Mouse (Mus musculus) heart, postnatal 4 days (tissue): ENCODE measurements around the gene Ccdc8. TPM values are rescaled to one million over a fixed set of nuclear protein-coding genes. Genes with fewer than 3 reads are reported as not detected.

ENCODE experiments used
- DNase-seq: peaks from one replicate; pipeline ENCODE4 v3.0.0; 2021
- total RNA-seq, 2 experiments: library from RNA; stranded (reverse); gene quantifications; 2 replicates each; pipeline ENCODE4 v1.2.3; 2021

Ccdc8 gene
- total RNA-seq, 2 experiments from 2014 or later: 22.0 to 24.5 TPM

GRCm38 (mm10) chr7:17011909-17012590 lies 19.5 kb downstream of the Ccdc8 start:
- DNase-seq: no peak

- no peak for DNase-seq
Measured at GRCm38 (mm10) chr7:17015381-17015780, 22.9 kb downstream of the Ccdc8 start.

GRCm38 (mm10) chr7:17017036-17017435 lies 24.5 kb downstream of the Ccdc8 start:
- peak; percentile 95 for DNase-seq

GRCm38 (mm10) chr7:17017921-17018320 lies 25.4 kb downstream of the Ccdc8 start:
- no peak for DNase-seq

- no peak for DNase-seq
Measured at GRCm38 (mm10) chr7:17019426-17020166, 27.1 kb downstream of the Ccdc8 start.

- no peak for DNase-seq
Measured at GRCm38 (mm10) chr7:17022176-17022575, 29.7 kb downstream of the Ccdc8 start.

- no peak for DNase-seq
Measured at GRCm38 (mm10) chr7:17023701-17024100, 31.2 kb downstream of the Ccdc8 start.

- peak; percentile 64 for DNase-seq
Measured at GRCm38 (mm10) chr7:17024141-17024540, 31.6 kb downstream of the Ccdc8 start.

- no peak for DNase-seq
Measured at GRCm38 (mm10) chr7:17024814-17025504, 32.5 kb downstream of the Ccdc8 start.

- no peak for DNase-seq
Measured at GRCm38 (mm10) chr7:17025505-17025894, 33.0 kb downstream of the Ccdc8 start.

- no peak for DNase-seq
Measured at GRCm38 (mm10) chr7:17025896-17026622, 33.6 kb downstream of the Ccdc8 start.

GRCm38 (mm10) chr7:17026710-17027587 lies 34.4 kb downstream of the Ccdc8 start:
- no peak for DNase-seq

GRCm38 (mm10) chr7:17027588-17028343 lies 35.3 kb downstream of the Ccdc8 start, which contains the start of gene Ppp5c:
Gene Ppp5c (minus strand): TSS chr7:17027924.
- peak; percentile 94 for DNase-seq

GRCm38 (mm10) chr7:17028923-17029322 lies 36.4 kb downstream of the Ccdc8 start:
- DNase-seq: no peak

GRCm38 (mm10) chr7:17030239-17030638 lies 37.7 kb downstream of the Ccdc8 start:
- no peak for DNase-seq

GRCm38 (mm10) chr7:17038018-17038695 lies 45.6 kb downstream of the Ccdc8 start:
- DNase-seq: no peak

GRCm38 (mm10) chr7:17039373-17039772 lies 46.9 kb downstream of the Ccdc8 start:
- DNase-seq: no peak

- no peak for DNase-seq
Measured at GRCm38 (mm10) chr7:17045743-17046142, 53.2 kb downstream of the Ccdc8 start.
